Mouse (Mus musculus): Measurements from ENCODE around the gene Gse1. TPM values are rescaled to one million over a fixed set of nuclear protein-coding genes. Genes with fewer than 3 reads are reported as not detected.

Gene Gse1
- total RNA-seq, 2 experiments from 2014 or later: 27.2 to 42.9 TPM

DNA sequence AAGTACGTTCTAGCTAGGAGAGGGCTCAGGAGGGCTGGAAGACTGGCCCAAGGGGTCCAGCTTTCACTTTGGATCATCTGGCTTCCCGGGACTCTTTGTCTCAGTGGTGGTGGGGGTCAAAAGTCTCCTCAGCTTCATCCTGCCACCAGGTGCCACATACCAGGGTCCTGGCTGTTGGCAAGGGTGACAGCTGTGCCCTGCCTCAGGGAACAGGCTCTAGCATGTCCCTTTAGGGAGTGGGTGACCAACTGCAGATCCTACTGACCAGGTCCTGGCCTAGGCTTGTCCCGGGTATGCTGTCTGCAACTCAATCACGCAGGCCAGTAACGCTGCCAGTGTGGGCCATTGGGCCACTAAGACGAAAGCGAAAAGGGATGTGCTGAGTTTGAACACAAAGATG, 15.7 kb upstream of the Gse1 start:
- no peak for DNase-seq

DNA sequence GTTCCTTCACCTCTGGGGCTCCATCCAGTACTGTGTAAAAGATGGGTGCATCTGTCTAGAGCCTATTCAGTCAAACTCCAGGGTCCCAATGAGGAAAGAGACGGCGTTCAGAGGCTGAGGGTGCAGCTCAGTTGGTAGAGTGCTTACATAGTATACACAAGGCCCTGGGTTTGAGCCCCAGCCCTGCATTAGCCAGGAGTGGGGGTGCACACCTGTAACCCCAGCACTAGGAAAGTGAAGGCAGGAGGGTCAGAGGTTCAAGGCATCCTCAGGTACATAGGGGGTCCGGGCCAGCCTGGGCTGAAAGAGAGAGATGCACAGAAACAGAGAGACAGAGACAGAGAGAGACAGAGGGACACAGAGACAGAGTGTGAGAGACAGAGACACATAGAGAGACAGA, 15.0 kb upstream of the Gse1 start:
- no peak for DNase-seq

- peak; percentile 70 for DNase-seq
Observed at GRCm38 (mm10) chr8:120213939-120214338, 14.3 kb upstream of the Gse1 start.

GRCm38 (mm10) chr8:120215416-120216141, 12.7 kb upstream of the Gse1 start:
- no peak for DNase-seq

GRCm38 (mm10) chr8:120216855-120217830, 11.1 kb upstream of the Gse1 start:
- no peak for DNase-seq

- no peak for DNase-seq
Observed at GRCm38 (mm10) chr8:120222548-120222947, 5.7 kb upstream of the Gse1 start.

GRCm38 (mm10) chr8:120224521-120225420, 3.5 kb upstream of the Gse1 start:
- no peak for DNase-seq

DNA sequence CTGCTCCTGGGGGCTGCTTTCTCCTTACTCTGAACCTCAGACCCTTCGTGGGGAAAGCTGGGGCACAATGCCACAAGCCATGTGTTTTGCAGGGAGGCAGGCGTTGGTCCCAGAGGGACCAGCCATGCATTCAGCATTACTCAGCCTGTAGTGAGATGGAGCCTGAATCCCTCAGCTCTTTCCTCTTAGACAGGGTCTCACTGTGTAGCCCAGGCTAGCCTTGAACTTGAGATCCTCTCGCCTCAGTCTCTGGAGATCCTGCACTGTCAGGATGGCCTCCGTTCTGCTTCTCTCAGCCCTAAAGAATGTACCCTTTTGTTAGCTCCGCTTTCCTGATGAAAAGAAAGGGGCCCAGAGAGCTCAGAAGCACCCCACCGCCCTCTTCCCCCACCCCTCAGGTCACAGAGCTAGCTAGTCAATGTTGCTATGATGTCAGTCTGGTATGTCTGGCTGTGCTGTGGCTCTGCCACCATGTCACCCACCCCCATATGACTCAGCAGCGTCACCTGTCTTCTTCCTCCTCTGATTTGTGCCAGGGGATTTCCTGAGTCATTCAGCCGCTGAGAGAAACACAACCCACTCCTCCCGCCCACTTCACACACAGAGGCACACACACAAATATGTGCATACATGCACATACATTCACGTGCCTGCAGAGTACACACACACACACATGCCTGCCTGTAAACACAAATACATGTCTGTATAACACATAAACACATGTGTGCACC, 2.7 kb upstream of the Gse1 start:
- DNase-seq: no peak

DNA sequence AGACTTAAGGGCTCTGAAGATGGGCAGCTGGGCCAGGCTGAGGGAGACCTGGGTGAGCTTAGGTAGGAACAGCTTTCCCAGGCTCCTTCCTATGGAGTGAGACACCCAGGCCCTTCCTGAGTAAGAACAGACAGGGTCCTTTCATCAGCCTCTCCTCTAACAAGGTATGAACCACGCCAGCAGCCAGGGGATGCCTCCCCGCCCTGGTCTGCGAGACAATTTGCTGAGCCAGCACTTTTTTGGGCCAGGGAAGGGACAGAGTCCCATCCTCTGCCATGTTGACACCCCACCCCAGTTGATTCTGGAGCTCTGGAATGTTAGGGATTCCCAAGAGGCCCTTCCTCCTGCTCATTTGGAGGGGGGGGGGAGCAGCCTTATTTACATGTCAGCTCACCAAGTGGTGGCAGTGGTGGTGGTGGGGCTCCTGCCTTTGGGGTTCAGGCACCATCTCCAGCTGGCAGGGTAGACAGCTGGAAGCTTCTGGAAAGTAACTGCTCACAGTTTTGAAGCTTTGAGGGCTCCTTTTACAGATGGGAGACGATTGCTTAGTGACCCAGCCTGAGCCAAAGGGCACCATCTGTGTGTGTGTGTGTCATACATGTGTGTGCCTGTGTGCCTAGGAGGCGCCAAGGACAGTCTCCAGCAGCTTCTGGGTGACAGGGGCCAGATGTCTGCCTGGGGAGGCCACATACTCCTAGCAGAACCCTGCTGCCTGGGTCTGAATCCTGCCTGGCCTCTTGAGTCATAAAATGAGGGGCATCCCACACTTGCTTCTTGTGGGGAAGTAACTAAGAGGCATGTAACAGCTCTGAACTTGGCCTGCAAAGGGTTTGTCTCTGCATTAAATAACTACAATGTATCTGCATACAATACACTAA, 1.3 kb upstream of the Gse1 start:
- DNase-seq: no peak

DNA sequence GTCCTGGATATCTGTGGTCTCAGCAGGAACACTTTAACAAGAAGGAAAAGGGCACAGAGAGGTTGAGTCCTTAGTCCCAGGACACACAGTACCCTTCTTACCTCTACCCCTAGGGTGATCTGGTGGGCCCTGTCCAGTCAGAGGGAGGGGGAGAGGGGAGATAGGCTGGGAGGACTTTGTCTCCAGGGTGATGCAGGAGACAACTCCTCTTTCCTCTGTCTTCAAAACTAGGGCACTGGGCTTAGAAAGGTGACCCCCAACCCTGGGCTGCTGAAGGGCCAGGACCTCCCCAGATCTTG, 729 bp upstream of the Gse1 start:
- DNase-seq: no peak

- DNase-seq: peak; percentile 34
Observed at GRCm38 (mm10) chr8:120228781-120229573, 721 bp downstream of the Gse1 start.

DNA sequence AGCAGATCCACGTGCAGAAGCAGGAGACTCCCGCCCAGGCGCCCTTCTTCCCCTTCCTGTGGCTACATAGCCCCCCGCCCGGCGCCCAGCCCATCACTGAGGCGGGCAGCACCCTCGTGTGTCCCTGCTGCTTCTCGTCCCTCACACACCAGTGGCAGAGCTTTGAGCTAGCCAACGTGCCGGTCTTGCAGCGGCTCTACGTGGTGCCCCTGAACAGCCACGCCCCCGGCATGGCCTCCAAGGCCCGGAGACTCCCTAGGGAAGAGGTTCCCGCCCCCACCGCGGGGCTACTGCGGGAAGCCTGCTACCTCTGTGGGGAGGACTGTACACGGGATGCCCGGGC, 1.3 kb downstream of the Gse1 start:
- peak; percentile 80 for DNase-seq

GRCm38 (mm10) chr8:120230081-120230480, 1.8 kb downstream of the Gse1 start:
- DNase-seq: peak; percentile 33

DNA sequence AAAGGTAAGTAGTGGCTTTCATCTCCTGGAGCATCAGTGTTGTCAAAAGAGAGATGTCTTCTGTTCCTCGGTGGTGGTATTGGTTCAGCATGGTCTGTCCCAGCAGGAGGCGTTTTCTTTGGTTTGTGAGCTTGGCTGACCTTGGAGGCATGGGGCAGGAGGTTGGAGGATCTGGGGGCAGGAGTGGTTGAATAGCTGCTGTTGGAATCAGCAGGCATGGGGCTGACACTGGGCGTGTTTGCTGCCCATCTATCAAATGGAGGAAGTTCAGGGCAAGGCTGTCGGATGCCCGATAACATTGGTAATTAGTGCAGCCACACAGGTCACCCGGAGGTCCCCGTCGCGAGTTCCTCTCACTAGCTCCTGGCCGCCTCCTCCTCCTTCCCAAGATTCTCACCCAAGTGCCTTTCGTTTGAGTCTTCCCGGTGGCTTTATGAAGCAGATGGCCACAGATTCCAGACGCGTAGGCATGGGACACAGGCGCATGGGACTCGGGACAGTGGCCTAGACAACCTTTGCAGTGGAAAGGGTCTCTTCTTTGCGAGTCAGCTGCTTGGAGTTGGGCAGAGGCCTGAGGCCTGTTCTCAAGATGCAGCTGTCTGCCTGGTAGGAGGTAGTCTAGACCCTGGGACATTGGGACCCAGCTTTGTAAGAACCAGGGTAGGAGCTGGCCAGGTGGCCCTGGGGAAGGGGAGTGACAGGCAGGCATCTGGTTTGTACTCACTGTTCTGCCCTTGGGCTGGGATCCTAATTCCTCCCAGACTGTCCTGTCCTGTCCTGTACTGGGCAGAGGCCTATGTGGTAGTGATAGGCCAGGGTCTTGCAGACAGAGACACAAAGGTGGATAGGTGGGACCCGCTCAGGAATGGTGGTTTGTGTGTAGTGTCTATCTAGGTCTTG, 2.7 kb downstream of the Gse1 start:
- DNase-seq: peak; percentile 49

- DNase-seq: peak; percentile 42
Observed at GRCm38 (mm10) chr8:120231870-120232269, 3.6 kb downstream of the Gse1 start.

- no peak for DNase-seq
Observed at GRCm38 (mm10) chr8:120232398-120232797, 4.1 kb downstream of the Gse1 start.

GRCm38 (mm10) chr8:120232913-120233312, 4.7 kb downstream of the Gse1 start:
- peak; percentile 73 for DNase-seq

DNA sequence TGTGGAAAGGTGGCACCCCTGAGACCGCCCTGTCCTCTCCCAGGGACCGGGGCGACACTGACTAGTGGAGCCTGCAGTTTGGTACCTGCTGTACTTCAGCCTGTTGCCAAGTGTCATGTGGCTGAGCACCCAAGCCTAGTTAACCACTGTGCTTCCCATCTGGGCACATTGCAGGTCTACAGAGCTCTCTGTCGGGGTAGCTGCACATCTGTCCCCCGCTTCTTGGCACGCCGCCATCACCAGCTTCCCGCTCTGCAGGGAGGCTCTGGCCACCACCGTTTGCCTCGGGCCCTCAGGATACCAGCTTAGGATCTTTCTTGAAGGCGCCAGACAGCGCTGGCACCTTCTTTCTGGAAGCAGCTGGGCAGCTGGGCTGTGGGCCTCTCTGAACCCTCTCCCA, 6.2 kb downstream of the Gse1 start:
- peak; percentile 62 for DNase-seq

DNA sequence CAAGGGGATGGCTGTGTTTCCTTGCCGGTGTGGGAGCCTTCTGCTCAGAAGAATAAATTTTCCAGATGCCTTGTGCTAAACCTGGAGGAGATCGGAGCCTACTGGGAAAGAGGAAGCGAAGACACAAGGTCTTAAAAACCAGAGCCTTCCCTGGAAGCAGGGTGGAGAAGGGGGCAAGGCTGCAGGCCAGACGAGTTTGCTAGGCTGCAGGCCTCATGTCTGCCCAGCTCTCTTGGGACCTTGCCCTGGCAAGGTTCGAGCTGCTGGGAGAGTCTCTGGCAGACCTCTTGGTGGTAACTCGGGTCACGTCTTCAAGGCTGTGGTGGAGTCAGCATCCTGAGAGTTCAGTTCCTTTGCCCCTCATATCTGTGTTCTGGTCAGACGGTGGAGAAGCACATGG, 6.6 kb downstream of the Gse1 start:
- DNase-seq: peak; percentile 71

Data from adrenal gland, postnatal 10 days (tissue).